Mouse (Mus musculus) heart, postnatal 0 days (tissue): ENCODE results near the gene Rras.

Source experiments
- CTCF ChIP-seq: IDR thresholded peaks from 2 replicates; pipeline ENCODE4 v1.5.1; 2016; ENCODE audit warnings: antibody characterized with exemption, control low read depth, low read depth
- EP300 ChIP-seq: IDR thresholded peaks from 2 replicates; pipeline ENCODE4 v1.6.1; 2016; ENCODE audit warnings: antibody characterized with exemption, low read depth

GRCm38 (mm10) chr7:45046853-45047350 lies 29.1 kb downstream of the Rras start:
- no peak for TF ChIP-seq EP300
- no peak for TF ChIP-seq CTCF
